Mouse (Mus musculus) CD8-positive naive resting alpha-beta T cell, adult 57 days (primary cell): ENCODE measurements around the gene Rhbdl3. TPM values are rescaled to one million over a fixed set of nuclear protein-coding genes. Genes with fewer than 3 reads are reported as not detected.

Source experiments
- total RNA-seq: library from RNA; stranded (reverse); gene quantifications from one replicate; pipeline ENCODE4 v1.2.4, GENCODE M21; 2023

Rhbdl3 gene
- total RNA-seq, result 0.34 TPM

DNA sequence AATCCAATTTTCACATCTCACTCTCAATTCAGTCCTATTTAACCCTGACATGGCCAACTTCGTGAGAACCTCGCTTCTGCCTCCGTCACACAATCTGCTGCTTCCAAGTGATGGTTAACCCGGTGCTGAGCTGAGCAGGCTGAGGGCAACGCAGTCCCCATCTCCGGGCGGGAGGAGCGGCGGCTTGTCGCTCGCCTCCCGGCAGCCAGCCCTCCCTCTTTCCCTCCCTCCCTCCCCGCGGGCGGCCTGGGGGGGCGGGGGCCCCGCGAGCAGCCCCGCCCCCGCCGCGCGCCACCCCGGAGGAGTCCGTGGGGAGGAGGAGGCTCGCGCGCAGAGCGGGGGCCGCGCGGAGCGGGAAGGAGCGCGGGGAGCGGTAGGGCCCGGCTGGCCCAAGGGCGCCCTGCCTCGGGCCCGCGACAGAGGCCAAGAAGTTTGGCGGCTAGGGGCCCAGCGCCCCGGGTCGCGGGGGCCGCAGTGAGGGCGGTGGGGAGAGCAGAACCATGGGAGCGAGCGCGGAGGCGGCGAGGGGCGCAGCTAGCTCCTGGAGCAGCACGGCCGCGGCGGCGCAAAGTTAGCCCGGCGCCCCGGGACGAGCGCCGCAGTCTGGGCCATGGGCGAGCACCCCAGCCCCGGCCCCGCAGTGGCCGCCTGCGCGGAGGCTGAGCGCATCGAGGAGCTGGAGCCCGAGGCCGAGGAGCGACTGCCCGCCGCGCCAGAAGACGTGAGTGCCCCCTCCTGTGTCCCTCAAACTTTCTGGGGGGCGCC lies at the start of gene Rhbdl3:
TSS of gene Rhbdl3 (plus strand) at position 362 of the 765 bp plus-strand sequence.

DNA sequence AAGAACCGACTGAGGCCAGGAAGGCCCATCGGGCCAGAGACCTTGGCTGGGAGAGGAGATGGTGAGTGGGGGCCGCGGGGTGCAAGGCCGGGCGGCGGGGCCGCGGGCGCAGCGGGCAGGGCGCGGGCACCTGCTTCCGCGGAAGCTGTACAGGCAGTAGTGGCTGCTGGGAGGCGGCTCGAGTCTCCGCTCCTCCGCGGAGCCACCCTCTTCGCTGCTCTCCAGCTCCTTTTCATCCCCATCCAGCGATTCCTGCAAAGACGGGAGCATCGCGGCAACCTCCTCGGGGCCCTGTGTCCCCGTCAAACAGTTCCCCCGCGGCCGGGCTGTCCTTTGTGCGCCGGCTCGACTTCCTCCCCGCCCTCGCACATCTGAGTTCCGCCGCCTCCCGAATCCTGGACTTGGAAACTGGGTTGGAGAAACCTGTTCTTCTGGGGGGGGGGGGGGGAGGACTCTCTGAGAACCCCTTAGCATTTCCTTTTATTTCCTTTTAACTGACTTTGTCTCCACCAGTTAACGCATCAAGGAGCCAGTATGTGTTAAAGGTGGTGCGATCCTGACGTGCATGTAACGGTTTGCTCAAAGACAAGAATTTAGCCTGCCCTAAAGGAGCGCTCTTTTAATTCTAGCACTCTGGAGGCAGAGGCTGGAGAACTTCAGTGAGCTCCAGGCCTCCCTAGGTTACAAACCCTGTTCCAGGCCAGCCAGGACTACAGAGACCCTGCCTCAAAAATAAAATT lies 77.2 kb downstream of the Rhbdl3 start, which contains the start of gene 5730455P16Rik:
TSS of gene 5730455P16Rik (minus strand) at position 323 of the 740 bp plus-strand sequence.

DNA sequence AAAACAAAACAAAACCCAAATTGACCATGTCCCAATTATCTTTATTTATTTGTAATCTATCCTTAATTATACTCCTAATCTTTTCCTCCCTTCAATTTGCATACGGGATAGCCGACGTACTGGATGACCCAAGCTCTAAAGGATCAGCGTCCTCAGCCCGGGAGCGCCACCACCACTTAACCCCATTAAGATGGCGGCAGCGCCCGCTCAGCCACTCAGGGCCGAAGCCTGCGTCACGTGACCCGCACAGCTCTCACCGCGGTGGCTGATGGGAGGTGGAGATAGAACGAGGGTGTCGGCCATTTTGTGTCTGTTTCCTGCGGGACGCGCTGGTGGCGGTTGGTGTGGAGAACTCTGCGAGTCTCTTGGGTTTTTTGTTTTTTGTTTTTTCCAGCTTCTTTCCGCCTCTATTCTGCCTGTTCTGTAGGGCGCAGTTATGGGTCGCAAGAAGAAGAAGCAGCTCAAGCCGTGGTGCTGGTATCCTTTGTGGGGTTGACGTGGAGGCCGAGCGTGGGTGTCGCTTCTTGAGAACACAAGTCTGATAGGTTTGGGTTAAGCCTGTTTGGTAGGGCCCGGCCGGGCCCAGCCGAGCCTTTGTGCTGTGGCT lies 82.4 kb downstream of the Rhbdl3 start, which contains the start of gene Zfp207:
TSS of gene Zfp207 (plus strand) at position 261 of the 607 bp plus-strand sequence.

Other genes starting within 250 kb of the Rhbdl3 start
- gene Crlf3, start 219.9 kb upstream of the Rhbdl3 start, total RNA-seq, result 255 TPM
- 5.1 TPM for gene Atad5, start 211.5 kb upstream of the Rhbdl3 start, total RNA-seq
- 4.8 TPM for gene Tefm, start 158.7 kb upstream of the Rhbdl3 start, total RNA-seq
- gene Adap2, start 146.8 kb upstream of the Rhbdl3 start, total RNA-seq, result 1.0 TPM
- gene Rnf135, start 117.1 kb upstream of the Rhbdl3 start, total RNA-seq, result 3.3 TPM
- gene Rhot1, start 91.9 kb upstream of the Rhbdl3 start, total RNA-seq, result 47.3 TPM
- gene 5730455P16Rik, start 77.1 kb downstream of the Rhbdl3 start, total RNA-seq, result 14.7 TPM
- 164 TPM for gene Zfp207, start 82.4 kb downstream of the Rhbdl3 start, total RNA-seq
- gene Psmd11, start 127.7 kb downstream of the Rhbdl3 start, total RNA-seq, result 84.9 TPM
- 2.4 TPM for gene Cdk5r1, start 176.1 kb downstream of the Rhbdl3 start, total RNA-seq